Mouse (Mus musculus) gastrocnemius, postnatal 10 days (tissue): Measurements from ENCODE around the gene Olfml1. TPM values are rescaled to one million over a fixed set of nuclear protein-coding genes. Genes with fewer than 3 reads are reported as not detected.

Source experiments
- total RNA-seq, 2 experiments: library from RNA; stranded (reverse); gene quantifications; 2 replicates each; pipeline ENCODE4 v1.2.3; 2021

Gene Olfml1
- total RNA-seq, 2 experiments from 2014 or later = 10.5 to 12.7 TPM

Other genes with a start within 250 kb of the Olfml1 start
- 1 to 10 TPM; 1.0 to 2.2 TPM for gene Syt9, start 196.7 kb upstream of the Olfml1 start, total RNA-seq
- gene Ppfibp2, start 27.8 kb downstream of the Olfml1 start, total RNA-seq = 10 to 100 TPM; 16.8 to 20.1 TPM
- not detected for gene 5330417H12Rik, start 57.7 kb downstream of the Olfml1 start, total RNA-seq
- under 1 TPM; 0.20 to 0.54 TPM for gene Cyb5r2, start 190.6 kb downstream of the Olfml1 start, total RNA-seq
- not detected for gene Ovch2, start 233.8 kb downstream of the Olfml1 start, total RNA-seq
- not detected for gene Olfr467, start 244.8 kb downstream of the Olfml1 start, total RNA-seq